Mouse (Mus musculus) forebrain, embryonic 13.5 days (tissue): ENCODE results near the gene Cops2. TPM values are rescaled to one million over a fixed set of nuclear protein-coding genes. Genes with fewer than 3 reads are reported as not detected.

ENCODE experiments used
- polyA plus RNA-seq: library from polyadenylated mRNA; unstranded; fragments of >200 nt; fragmentation: Nextera tagmentation; extraction: Ambion mirVana; gene quantifications from 2 replicates; pipeline ENCODE4 v1.2.1, GENCODE M21; 2015

The Cops2 gene
- polyA plus RNA-seq, 1 experiment from 2014 or later, result 69.9 TPM

Other genes starting within 250 kb of the Cops2 start
- 5.9 and 6.6 TPM in 2 replicates for gene Cep152, start 234.0 kb downstream of the Cops2 start, polyA plus RNA-seq
- gene Eid1, start 186.0 kb downstream of the Cops2 start, polyA plus RNA-seq, result 271 and 288 TPM in 2 replicates
- gene Shc4, start 135.0 kb downstream of the Cops2 start, polyA plus RNA-seq, result 0.57 and 1.1 TPM in 2 replicates
- gene Secisbp2l, start 76.3 kb downstream of the Cops2 start, polyA plus RNA-seq, result 25.2 and 25.4 TPM in 2 replicates
- gene Galk2, start within 50 bp of the Cops2 start, polyA plus RNA-seq, result 27.0 and 32.0 TPM in 2 replicates
- gene Fgf7, start 175.5 kb upstream of the Cops2 start, polyA plus RNA-seq, result 0.93 and 1.4 TPM in 2 replicates